Mouse (Mus musculus): ENCODE measurements around the gene Kbtbd6.
"Not testable (repeated sequence)": the region's sequence is repeated elsewhere in the genome, so short reads cannot be mapped to it uniquely, and the experiment has no call there.

Gene Kbtbd6

GRCm38 (mm10) chr14:79451681-79452590, at the start of gene Kbtbd6:
Kbtbd6 (plus strand) TSS chr14:79451835.
- DNase-seq (ENCODE audit: low spot score in 2 of 2) = peak; percentile 46 to 80

GRCm38 (mm10) chr14:79407641-79408040, 44.0 kb upstream of the Kbtbd6 start:
- no peak for DNase-seq (ENCODE audit: low spot score in 2 of 2)

GRCm38 (mm10) chr14:79409278-79409830, 42.3 kb upstream of the Kbtbd6 start:
- DNase-seq (ENCODE audit: low spot score in 2 of 2) = no peak

- DNase-seq (ENCODE audit: low spot score in 2 of 2) = no peak
Observed at GRCm38 (mm10) chr14:79410662-79411061, 41.0 kb upstream of the Kbtbd6 start.

- DNase-seq (ENCODE audit: low spot score in 2 of 2) = no peak
Observed at GRCm38 (mm10) chr14:79413121-79413520, 38.5 kb upstream of the Kbtbd6 start.

- no peak for DNase-seq (ENCODE audit: low spot score in 2 of 2)
Observed at GRCm38 (mm10) chr14:79420083-79420685, 31.5 kb upstream of the Kbtbd6 start.

- peak; percentile 83 to 94 for DNase-seq (ENCODE audit: low spot score in 2 of 2)
Observed at GRCm38 (mm10) chr14:79425979-79426729, 25.5 kb upstream of the Kbtbd6 start, which contains the start of gene Kbtbd7. Kbtbd7 (plus strand) TSS chr14:79426511.

GRCm38 (mm10) chr14:79426730-79427365, 24.8 kb upstream of the Kbtbd6 start:
- DNase-seq (ENCODE audit: low spot score in 2 of 2) = not testable (repeated sequence)

- DNase-seq (ENCODE audit: low spot score in 2 of 2) = no peak
Observed at GRCm38 (mm10) chr14:79434068-79434467, 17.6 kb upstream of the Kbtbd6 start.

GRCm38 (mm10) chr14:79440655-79441054, 11.0 kb upstream of the Kbtbd6 start:
- DNase-seq (ENCODE audit: low spot score in 2 of 2) = no peak

- DNase-seq (ENCODE audit: low spot score in 2 of 2) = no peak
Observed at GRCm38 (mm10) chr14:79441441-79441840, 10.2 kb upstream of the Kbtbd6 start.

- no peak for DNase-seq (ENCODE audit: low spot score in 2 of 2)
Observed at GRCm38 (mm10) chr14:79444601-79445000, 7.0 kb upstream of the Kbtbd6 start.

GRCm38 (mm10) chr14:79445055-79445620, 6.5 kb upstream of the Kbtbd6 start:
- peak in 1 of 2 experiments; percentile 21 for DNase-seq (ENCODE audit: low spot score in 2 of 2)

- DNase-seq (ENCODE audit: low spot score in 2 of 2) = not testable (repeated sequence)
Observed at GRCm38 (mm10) chr14:79452591-79452934, 928 bp downstream of the Kbtbd6 start.

GRCm38 (mm10) chr14:79460401-79460800, 8.8 kb downstream of the Kbtbd6 start:
- DNase-seq (ENCODE audit: low spot score in 2 of 2) = no peak

- no peak for DNase-seq (ENCODE audit: low spot score in 2 of 2)
Observed at GRCm38 (mm10) chr14:79460988-79461387, 9.4 kb downstream of the Kbtbd6 start.

- no peak for DNase-seq (ENCODE audit: low spot score in 2 of 2)
Observed at GRCm38 (mm10) chr14:79465623-79466022, 14.0 kb downstream of the Kbtbd6 start.

- peak in 1 of 2 experiments; percentile 66 for DNase-seq (ENCODE audit: low spot score in 2 of 2)
Observed at GRCm38 (mm10) chr14:79467621-79468020, 16.0 kb downstream of the Kbtbd6 start.

- DNase-seq (ENCODE audit: low spot score in 2 of 2) = no peak
Observed at GRCm38 (mm10) chr14:79473384-79473783, 21.7 kb downstream of the Kbtbd6 start.

- DNase-seq (ENCODE audit: low spot score in 2 of 2) = peak; percentile 86 to 94
Observed at GRCm38 (mm10) chr14:79480624-79481338, 29.1 kb downstream of the Kbtbd6 start, which contains the start of gene Elf1. Elf1 (plus strand) TSS chr14:79481194.

All from left cerebral cortex, adult 9 months (tissue).